Mouse (Mus musculus): Measurements from ENCODE around the gene Ciao2a. TPM values are rescaled to one million over a fixed set of nuclear protein-coding genes. Genes with fewer than 3 reads are reported as not detected.
A peak's percentile ranks its signal among the peaks of the same experiment; 100 is the strongest.

Ciao2a gene
- total RNA-seq, 1 experiment from 2014 or later, result 83.5 TPM

- DNase-seq, result peak; percentile 21
Measured at GRCm38 (mm10) chr9:66162995-66163394, 36.6 kb downstream of the Ciao2a start.

GRCm38 (mm10) chr9:66167222-66167621 lies 40.8 kb downstream of the Ciao2a start:
- DNase-seq, result no peak

GRCm38 (mm10) chr9:66168233-66168632 lies 41.8 kb downstream of the Ciao2a start:
- no peak for DNase-seq

GRCm38 (mm10) chr9:66170506-66170905 lies 44.1 kb downstream of the Ciao2a start:
- DNase-seq, result no peak

- DNase-seq, result no peak
Measured at GRCm38 (mm10) chr9:66171275-66171921, 45.0 kb downstream of the Ciao2a start.

GRCm38 (mm10) chr9:66173316-66173855 lies 47.0 kb downstream of the Ciao2a start:
- DNase-seq, result no peak

GRCm38 (mm10) chr9:66174985-66175384 lies 48.6 kb downstream of the Ciao2a start:
- no peak for DNase-seq

GRCm38 (mm10) chr9:66177975-66178374 lies 51.6 kb downstream of the Ciao2a start:
- no peak for DNase-seq

- DNase-seq, result no peak
Measured at GRCm38 (mm10) chr9:66179795-66180194, 53.4 kb downstream of the Ciao2a start.

- DNase-seq, result no peak
Measured at GRCm38 (mm10) chr9:66181126-66181825, 54.9 kb downstream of the Ciao2a start.

- no peak for DNase-seq
Measured at GRCm38 (mm10) chr9:66181826-66182678, 55.6 kb downstream of the Ciao2a start.

- DNase-seq, result no peak
Measured at GRCm38 (mm10) chr9:66182679-66182993, 56.2 kb downstream of the Ciao2a start.

- DNase-seq, result no peak
Measured at GRCm38 (mm10) chr9:66183023-66183422, 56.6 kb downstream of the Ciao2a start.

- no peak for DNase-seq
Measured at GRCm38 (mm10) chr9:66184572-66184971, 58.2 kb downstream of the Ciao2a start.

- DNase-seq, result no peak
Measured at GRCm38 (mm10) chr9:66186426-66186825, 60.0 kb downstream of the Ciao2a start.

Other genes starting within 250 kb of the Ciao2a start
- 9.4 and 9.8 TPM in 2 replicates for gene Pclaf, start 236.4 kb upstream of the Ciao2a start, total RNA-seq (2021)
- 37.2 and 47.8 TPM in 2 replicates for gene Trip4, start 217.8 kb upstream of the Ciao2a start, total RNA-seq (2021)
- gene Csnk1g1, start 217.7 kb upstream of the Ciao2a start, total RNA-seq (2021), result 22.3 and 25.5 TPM in 2 replicates
- 297 and 304 TPM in 2 replicates for gene Ppib, start 66.4 kb upstream of the Ciao2a start, total RNA-seq (2021)
- 0.30 and 0.95 TPM in 2 replicates for gene Snx22, start 56.9 kb upstream of the Ciao2a start, total RNA-seq (2021)
- gene Snx1, start within 50 bp of the Ciao2a start, total RNA-seq (2021), result 102 and 125 TPM in 2 replicates
- 5.9 and 10.4 TPM in 2 replicates for gene Dapk2, start 31.6 kb downstream of the Ciao2a start, total RNA-seq (2021)
- 47.0 and 52.6 TPM in 2 replicates for gene Herc1, start 223.8 kb downstream of the Ciao2a start, total RNA-seq (2021)

Data from adrenal gland, postnatal 25 days (tissue).